Mouse (Mus musculus) left cerebral cortex, postnatal 36 days (tissue): Measurements from ENCODE around the gene Ube3b. TPM values are rescaled to one million over a fixed set of nuclear protein-coding genes. Genes with fewer than 3 reads are reported as not detected.

Experiments
- DNase-seq, 2 experiments: peaks; one replicate each; pipeline ENCODE4 v3.0.0; 2021 to 2022; ENCODE audit warnings: low spot score in 2 of 2, mixed read lengths in 1 of 2
- intact Hi-C: fragments of 180-260 bp; cut with DNase I; formaldehyde crosslinking; loops from one replicate; pipeline ENCODE4 v1.15.1; 2025
- total RNA-seq, 2 experiments: library from RNA; stranded (reverse); gene quantifications; 2 replicates each; pipeline ENCODE4 v1.2.3; 2021

Gene Ube3b
- total RNA-seq, 2 experiments from 2014 or later, result 81.6 to 88.1 TPM

DNA sequence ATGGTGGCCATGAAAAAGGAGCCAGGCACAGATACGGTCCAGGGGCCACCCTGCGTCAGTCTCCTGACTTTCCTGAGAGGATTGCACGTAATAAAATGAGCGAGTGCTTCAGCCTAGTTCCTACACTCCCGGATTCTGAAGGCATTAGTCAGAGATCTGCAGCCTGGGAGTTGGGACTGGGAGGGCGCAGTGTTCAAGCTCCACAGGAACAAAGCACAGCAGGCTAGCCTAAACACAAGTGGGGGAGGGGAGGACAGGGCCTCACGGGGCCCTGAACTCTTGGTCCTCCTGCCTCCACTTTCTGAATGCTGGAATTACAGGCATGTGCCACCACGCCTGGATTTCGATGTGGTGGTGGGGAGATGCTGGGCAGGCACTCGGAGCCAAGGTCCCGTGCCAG is 7.8 kb upstream of the Ube3b start:
- DNase-seq, result no peak
- intact Hi-C loops, result no loop called here

DNA sequence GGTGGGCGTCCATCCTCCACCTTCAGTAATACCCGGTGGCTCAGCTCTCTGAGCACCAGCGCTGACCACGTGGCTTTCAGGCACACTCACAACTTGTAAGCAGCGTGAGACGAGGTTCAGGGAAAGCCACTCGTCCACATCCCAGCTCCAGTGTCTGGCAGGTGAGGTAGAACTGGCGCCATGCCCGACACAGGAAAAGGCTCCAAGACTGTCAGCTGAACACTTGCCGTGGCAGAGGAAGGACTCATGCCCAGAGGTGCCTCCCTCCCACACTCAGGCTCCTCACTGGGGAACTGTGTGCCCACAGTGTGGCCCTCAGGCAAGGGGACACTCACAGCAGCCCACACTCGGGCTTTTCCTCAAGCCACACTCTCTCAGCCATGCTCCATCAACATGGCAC is 7.2 kb upstream of the Ube3b start:
- intact Hi-C loops, result no loop called here
- DNase-seq, result no peak

DNA sequence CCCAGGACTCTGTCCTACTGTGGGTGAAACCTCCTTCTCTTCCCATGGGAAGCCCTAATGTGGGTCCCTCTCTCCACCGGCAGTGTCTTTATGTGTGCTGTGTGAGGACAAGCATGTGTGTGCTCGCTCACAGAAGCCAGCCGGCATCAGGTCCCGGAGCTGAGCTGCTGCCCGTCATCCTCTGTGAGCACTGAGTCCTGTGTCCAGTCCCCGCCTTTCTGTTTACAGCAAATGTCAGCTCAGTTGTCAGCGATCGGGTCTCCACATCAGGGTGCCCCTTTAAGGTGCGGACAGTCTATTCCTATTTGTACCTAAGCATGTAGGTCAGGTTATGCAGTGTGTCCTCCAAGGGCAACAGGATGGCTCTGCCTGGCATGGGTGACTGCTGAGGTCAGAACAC is 6.8 kb upstream of the Ube3b start:
- no peak for DNase-seq
- intact Hi-C loops, result no loop called here

DNA sequence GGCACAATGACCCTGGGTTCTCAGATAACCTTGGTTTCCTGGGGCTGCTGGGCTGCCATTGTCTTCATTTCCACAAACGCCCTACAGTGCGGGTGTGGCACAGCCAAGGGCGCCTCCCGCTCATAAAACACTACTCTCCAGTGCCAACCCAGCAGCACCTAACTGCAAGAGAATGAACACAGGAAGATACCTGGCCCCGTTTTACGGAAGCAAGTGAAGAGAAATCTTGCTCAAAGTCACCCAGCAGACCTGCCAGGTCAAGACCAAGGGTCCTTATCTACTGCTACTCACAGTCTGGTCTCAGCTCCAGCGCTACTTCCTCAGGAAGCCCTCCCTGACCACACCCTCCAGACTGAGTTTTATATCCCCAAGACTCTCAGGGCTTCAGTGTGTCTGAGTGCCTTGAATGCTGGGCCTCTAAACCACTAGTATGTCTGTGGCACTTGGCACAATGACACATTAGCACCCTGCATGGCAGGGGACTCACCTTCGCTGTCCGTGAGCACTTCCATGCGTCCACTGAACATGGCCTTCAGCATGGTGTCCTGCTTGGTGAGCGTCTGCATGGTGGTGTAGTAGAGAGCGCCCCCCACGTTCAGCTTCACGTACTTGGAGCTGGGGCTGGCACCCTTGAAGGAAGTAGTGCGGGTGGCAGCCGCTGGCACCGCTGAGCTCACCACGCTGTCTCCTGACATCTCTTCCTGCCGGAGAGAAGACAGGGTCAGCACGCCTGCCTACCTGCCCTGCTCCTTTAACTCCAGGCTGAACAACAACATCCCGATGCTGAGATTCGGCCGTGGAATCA is 5.8 kb upstream of the Ube3b start:
- intact Hi-C loops, result no loop called here
- DNase-seq, result no peak

DNA sequence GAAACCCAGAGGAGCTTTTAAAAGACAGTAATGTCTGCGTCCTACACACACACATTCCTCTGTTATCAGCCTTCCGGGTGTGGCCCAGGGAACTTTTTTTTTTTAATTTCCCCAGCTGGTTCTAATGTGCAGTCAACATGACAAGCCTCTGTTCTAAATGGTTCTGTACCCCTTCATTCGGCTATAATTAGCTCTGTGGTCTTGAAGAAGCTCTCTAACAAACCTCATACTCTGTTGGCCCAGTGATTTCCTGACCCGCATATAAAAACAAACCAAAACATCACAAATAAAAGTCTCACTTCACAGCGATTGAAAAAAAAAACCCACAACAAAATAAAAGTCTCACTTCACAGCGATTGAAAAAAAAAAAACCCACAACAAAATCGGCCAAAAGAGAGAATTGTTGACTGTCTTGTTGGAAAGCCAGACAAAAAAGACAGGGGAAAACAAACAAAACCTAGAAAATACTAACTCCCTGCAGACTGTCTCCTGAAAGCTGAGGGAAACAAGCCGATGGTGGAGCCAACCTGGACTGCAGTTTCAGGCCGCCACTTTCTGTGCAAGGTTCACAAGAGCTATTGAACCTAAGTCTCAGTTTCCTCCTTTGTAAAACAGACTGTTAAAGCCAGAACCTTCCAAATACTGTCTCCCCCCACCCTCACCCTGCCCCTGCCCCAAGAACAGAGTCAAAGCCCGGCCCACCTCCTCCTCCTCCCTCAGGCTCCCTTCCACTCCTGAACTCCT is 2.1 kb upstream of the Ube3b start:
- no peak for DNase-seq
- intact Hi-C loops, result no loop called here

DNA sequence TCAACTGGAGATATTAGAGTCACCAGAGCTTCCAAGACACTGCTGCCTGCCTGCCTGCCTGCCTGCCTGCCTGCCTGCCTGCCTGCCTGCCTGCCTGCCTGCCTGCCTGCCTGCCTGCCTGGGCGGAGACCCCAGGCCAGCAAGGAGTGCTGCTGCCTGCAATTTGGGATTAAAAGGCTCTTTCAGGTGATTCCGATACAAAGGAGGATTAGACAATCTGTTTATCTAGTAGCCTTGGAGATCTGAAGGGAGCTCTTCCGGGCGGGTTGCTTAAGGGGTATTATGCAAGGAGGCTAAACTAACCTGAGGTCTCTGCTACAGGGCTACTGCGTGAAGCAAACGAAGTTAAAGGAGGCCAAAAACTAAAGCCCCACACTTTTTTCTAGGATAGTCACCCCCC is 1.5 kb upstream of the Ube3b start:
- DNase-seq, result no peak
- intact Hi-C loops, result no loop called here

DNA sequence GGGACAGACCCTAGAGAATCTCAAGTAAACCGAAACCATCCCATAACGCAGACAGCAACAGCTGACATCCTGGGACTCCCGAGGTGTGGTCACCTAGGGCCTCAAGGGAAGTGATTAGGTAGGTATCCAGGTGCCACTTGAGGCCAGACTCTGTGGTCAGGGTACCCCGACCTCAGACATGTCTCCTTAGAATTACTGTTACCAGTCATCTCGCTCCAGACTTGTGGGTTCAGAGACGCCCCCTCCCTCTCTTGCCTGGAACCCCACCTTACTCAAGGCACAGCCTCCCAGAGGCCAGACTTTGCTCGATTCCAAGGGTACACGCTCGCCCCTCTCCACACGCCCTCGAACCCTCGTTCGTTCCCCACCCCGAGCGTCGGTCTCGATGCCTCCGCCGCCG is 644 bp upstream of the Ube3b start:
- DNase-seq, result no peak
- intact Hi-C loops, result loop anchor here (2.0 kb wide), 1 partner anchor 65 kb away; no protein-coding TSS in a partner anchor

DNA sequence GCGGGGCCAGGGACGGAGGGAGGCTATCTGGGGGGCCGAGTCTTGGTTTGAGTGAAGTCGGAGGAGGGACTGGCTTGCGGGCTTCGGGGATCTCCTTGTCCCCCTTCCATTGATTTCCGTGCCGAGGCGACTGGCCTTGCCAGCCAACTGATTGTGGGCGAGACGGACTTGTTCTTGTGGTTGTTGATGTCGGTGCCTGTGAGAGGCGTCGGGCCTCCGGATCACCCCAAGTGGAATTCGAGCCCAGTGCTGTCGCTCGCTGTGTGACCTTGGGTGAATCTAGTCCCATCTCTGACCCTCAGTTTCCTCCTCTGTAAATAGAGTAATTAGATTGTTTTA is 575 bp downstream of the Ube3b start:
- intact Hi-C loops, result loop anchor here (2.0 kb wide), 1 partner anchor 66 kb away; no protein-coding TSS in a partner anchor
- DNase-seq, result no peak

DNA sequence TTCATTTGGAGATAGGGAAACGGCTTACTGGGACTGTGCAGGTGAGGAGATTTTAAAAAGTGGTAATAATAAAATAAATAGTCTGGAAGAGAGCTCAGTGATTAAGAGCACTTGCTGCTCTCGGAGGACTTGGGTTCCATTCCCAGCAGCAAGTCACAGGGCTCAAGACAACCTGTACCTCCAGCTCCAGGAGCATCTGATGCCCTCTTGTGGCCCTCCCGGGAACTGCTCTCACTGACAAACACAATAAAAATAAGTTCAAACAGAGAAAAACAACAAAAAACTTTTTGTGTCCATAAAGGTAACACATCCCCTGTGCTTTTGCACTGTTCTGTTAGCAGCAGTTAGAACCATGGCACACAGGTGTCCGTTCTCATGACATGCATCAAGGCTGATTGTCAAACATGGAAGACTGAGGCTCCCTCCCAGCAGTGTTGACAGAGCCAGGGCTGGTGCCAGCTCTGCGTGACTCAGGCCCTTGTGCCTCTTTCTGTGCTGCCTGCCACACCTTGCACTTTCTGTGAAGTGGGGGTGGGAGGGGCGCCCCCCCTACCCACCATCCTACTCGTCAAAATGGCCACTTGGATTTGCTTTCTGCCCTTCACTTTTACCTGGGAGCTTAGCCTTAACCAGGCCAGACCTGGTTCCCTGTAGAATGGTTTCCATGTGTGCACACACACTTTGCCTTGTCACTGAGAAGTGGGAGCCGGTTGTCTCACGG is 2.9 kb downstream of the Ube3b start:
- DNase-seq, result no peak
- intact Hi-C loops, result no loop called here

DNA sequence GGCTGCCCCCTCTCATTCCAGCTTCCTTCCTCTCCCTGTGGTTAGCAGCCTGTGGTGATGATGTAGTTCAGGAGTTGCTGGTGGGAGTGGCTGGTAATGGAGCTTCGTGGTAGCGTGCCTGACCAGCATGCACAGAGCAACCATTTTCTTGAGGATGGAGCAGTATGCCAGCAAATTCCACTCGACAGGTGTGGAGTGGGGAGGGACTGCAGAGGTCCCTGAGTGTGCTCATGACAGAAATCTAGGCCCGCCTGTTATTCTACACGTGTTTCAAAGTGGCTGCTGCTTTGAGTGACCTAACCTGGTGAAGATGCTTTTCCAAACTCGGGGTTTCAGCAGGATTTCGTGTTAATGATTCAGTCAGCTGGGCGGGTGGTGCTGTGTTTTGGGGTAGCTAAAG is 4.0 kb downstream of the Ube3b start:
- intact Hi-C loops, result no loop called here

DNA sequence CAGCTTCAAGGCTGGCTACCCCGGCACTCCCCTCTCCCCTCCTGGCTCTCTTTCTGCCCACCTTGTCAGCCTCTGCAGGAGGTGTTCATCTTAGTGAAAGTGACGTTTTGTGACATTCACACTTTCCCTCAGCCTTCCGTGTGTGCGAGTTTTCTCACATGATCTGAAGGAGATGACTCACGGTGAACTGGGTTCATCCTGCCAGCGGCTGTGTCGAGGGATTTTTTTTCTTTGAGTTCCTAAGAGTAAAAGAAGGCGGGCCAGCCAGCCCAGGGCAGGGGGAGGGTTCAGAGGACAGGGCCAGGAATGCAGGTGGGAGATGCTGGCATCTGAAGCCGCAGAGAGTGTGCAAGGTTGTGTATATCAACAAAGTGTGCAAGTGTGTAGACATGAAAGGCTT is 12.8 kb downstream of the Ube3b start:
- intact Hi-C loops, result no loop called here
- DNase-seq, result no peak

More for the DNA sequence above, 4.0 kb downstream of the Ube3b start:
- DNase-seq, result no peak

DNA sequence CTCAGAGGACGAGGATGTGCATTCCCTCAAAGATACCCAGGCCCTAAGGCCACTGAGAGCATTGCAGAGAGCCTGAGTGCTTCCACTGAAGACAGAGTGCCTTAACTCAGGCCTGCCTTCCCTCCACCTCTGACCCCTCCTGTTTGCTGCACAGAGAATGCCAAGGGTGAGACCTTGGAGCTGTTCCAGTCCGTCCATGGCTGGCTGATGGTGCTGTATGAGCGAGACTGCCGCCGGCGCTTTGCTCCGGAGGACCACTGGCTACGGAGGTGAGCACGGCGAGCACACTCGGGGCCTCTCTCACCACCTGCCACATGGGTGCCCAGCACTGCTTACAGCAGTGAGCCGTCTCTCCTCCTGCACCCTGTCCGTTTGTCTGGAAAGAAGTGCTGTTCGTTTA is 26.2 kb downstream of the Ube3b start:
- intact Hi-C loops, result no loop called here
- DNase-seq, result no peak

DNA sequence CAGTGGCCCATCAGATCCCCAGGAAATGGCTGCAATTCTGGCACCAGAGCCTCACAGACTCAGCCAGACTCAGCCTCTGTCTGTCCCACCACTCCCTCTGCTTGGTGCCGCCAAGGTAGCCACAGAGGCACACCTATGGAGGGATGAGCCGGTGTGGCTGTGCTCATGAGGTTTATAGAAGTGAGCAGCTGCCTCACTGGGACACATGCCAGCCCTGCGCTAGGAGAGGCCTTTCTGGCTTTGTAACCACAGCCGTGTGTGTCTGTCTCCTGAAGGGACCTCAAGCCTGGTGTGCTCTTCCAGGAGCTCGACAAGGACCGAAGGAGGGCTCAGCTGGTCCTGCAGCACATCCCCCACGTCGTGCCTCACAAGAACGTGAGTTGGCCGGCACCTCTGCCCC is 26.9 kb downstream of the Ube3b start:
- intact Hi-C loops, result no loop called here
- no peak for DNase-seq

DNA sequence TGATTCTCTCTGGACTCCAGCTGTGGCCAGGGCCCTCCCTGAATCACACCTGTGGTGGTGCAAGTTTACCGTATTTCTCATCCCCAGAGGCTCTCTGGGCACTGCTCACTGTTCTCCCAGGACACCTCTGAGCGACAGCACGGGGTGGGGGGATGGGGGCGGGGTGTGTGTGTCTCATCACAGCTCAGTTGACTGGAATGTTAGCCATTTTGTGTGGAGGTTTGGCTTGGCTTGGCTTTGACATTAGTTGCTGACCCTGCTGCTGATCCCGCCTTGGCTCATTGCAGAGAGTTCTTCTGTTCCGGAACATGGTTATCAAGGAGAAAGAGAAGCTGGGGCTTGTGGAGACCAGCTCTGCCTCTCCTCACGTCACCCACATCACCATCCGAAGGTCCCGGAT is 27.4 kb downstream of the Ube3b start:
- intact Hi-C loops, result no loop called here

DNA sequence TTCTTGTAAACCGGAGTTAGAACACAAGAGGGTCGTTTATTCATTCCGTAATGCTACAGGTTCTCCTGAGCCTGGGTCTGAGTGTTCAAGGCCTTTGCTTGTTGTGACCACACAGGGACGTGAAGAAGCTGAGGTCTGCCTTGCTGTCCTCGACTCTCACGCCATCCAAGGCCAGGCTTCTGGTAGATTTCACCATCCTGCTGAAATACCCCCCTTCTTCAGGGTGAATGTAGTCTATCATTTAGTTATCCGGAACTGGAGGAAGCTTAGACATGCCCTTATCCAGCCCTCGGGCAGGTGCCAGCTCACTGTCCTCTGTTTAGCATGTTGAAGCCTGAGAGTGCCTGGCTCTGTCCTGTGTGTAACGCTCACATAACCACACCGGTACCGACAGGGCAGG is 28.4 kb downstream of the Ube3b start:
- intact Hi-C loops, result no loop called here
- no peak for DNase-seq

More for the DNA sequence above, 27.4 kb downstream of the Ube3b start:
- DNase-seq, result no peak

DNA sequence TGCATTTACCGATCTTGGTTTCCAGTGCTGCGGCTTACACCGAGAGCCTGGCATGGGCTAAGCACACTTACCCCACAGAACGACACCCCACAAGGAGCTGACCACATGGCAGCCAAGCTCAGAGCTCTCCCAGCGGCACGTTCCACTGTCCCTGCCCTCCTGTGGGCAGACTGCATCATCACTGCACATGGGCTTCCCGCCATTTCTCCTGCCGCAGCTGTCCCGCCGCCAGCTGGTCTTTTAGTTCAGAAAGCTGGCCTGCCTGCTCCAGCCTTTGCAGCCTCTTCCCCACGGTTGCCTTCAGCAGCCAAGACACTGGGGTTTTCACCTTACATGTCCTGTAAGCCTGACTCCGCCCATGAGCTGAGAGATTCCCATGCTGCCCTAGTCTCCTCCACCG is 30.0 kb downstream of the Ube3b start:
- no peak for DNase-seq

DNA sequence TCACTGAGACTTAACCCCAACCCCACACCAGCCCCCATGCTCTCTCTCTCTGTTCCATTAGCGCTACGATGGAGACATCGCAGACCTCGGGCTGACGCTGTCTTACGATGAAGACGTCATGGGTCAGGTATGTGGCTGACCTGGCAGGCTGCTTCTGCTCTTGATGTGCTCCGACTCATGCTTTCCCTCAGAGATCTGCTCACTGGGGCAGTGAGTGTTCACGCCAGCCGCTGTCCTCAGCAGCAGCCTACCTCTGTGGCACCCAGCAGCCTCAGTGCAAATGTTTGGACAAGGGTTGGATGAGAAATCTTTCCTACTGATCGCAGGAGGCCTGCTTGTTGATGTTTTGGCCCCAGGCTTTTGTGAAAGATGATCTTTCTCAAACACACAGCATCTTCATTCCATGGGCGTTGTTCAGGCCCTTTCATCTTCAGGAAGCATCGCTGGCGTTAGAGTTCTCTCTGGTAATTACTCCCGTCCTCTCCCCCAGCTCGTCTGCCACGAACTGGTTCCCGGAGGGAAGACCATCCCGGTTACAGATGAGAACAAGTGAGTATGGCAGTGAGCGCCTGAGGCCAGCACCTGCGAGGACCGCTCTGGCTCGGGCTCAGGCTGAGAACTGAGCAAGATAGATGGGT is 32.1 kb downstream of the Ube3b start:
- DNase-seq, result no peak
- intact Hi-C loops, result no loop called here

More for the DNA sequence above, 30.0 kb downstream of the Ube3b start:
- intact Hi-C loops, result no loop called here

DNA sequence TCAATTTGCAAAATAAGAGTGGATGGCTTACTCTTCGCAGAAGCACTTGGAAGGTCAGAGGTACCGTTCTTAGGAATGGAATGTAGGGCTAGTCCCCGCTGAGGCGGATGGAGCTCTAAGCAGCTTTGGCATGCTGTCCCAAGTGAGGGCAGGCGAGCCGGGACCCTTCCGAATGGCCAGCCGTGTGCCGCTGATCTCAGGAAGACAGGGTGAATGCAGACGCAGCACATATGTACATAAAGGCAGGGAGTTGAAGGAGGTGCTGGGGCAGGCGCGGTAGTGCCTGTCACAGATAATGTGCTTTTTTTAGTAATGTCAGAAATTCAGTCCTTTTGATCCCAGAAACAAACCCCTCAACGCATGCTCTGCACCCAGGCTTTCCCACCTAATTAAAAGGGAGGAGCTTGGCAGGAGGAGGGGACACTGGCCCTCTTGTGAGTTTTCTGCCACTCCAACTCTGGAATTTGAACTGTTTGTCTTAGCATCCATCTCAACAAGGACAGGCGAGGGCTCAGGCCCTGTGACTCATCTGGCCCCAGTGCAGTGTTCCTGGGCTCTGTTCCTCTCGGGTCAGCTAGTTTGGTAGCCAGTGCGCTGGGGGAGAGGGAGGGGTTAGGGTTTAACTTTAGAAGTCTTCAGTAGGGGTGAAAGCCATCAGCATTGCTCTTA is 32.8 kb downstream of the Ube3b start:
- no peak for DNase-seq
- intact Hi-C loops, result no loop called here

DNA sequence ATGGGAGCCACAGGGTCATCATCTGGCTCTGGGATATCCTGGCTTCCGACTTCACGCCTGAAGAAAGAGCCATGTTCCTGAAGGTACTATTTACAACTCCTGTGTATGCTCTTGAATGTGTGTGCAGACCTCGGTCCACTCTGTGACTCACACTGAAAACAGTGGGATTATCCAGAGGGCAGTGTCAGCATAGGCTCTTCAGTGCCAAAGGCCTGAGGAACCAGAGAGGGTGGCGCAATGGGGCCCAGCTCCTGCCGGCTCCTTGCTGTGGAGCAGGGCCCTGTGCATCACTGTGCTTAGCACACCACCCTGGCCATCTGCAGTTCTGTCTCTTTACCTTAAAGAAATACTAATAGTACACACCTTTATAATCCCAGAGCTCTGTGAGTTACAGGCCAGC is 35.2 kb downstream of the Ube3b start:
- intact Hi-C loops, result no loop called here
- no peak for DNase-seq

DNA sequence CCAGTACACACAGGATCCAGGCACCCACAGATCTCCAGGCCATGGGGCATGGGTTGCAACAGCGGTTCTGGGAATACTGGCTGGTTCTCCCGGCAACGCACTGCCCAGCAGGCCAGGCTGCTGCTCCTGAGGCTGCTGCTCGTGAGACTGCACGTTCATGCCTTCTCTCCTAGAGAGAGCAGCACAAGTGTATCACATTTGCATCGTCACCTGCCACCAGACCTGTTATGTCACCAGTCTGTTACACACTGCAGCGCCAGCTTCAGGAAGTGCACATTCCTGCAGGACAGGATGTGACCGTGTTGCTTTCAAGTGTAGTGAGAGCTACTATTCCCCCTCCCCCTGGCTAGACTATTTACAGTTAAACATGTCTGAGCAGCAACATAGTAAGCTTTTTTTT is 36.4 kb downstream of the Ube3b start:
- DNase-seq, result no peak
- intact Hi-C loops, result no loop called here
